9 mouse cellular contexts compared by ENCODE assay signal in genomic region chr13:98572011-98572570, GRCm38 (mm10).
A peak's percentile ranks its signal among the peaks of the same experiment; 100 is the strongest.
DNase-seq lines count a peak whose midpoint lies in the region; ATAC-seq and TF ChIP-seq lines count a peak whose summit lies in the region.
"Had no signal": no experiment of that assay in that cellular context is flagged by ENCODE, and none has a peak within 500 bp of the region (broad histone marks: within the 10 kb centered on the region; RNA-seq: fewer than 3 reads in every experiment).

No protein-coding gene starts in this region.

- no peak for ATAC-seq in heart, postnatal 0 days (ENCODE audit: insufficient read depth, low read depth)
- ATAC-seq in embryonic facial prominence, embryonic 14.5 days (ENCODE audit: low read depth): no peak
- ATAC-seq in hindbrain, postnatal 0 days: no peak
- peak; percentile 67; the same call in 1 of the 2 replicates for ATAC-seq in midbrain, embryonic 14.5 days (ENCODE audit: low FRiP score, low TSS enrichment)

- 14% methylated on average over 12 of the region's 14 CpGs for WGBS in heart, postnatal 0 days
- 13% methylated on average over 11 of the region's 14 CpGs for WGBS in embryonic facial prominence, embryonic 14.5 days
- 11% methylated on average over 10 of the region's 14 CpGs for WGBS in hindbrain, postnatal 0 days
- 1% methylated on average over 12 of the region's 14 CpGs for WGBS in midbrain, embryonic 14.5 days

- no peaks in the 10 kb centered on the region for H3K36me3 ChIP-seq in heart, postnatal 0 days (replicated peaks; ENCODE audit: control insufficient read depth, insufficient read depth, low read length)
- H3K36me3 ChIP-seq in embryonic facial prominence, embryonic 14.5 days (ENCODE audit: control insufficient read depth, insufficient read depth, low read length): no peaks in the 10 kb centered on the region
- H3K36me3 ChIP-seq in hindbrain, postnatal 0 days (ENCODE audit: insufficient read depth, low read length): no peaks in the 10 kb centered on the region
- H3K36me3 ChIP-seq in midbrain, embryonic 14.5 days (ENCODE audit: control insufficient read depth, insufficient read depth, low read length): no peaks in the 10 kb centered on the region

- H3K9me3 ChIP-seq in heart, postnatal 0 days (replicated peaks; ENCODE audit: control insufficient read depth, low read length): no peaks in the 10 kb centered on the region
- H3K9me3 ChIP-seq in embryonic facial prominence, embryonic 14.5 days (ENCODE audit: control insufficient read depth, low read length): no peaks in the 10 kb centered on the region
- H3K9me3 ChIP-seq in hindbrain, postnatal 0 days (ENCODE audit: low read length): no peaks in the 10 kb centered on the region
- H3K9me3 ChIP-seq in midbrain, embryonic 14.5 days (ENCODE audit: control insufficient read depth, low read length): no peaks in the 10 kb centered on the region

- H3K27ac ChIP-seq in heart, postnatal 0 days (ENCODE audit: low read depth): no peak overlapping the region
- H3K27ac ChIP-seq in embryonic facial prominence, embryonic 14.5 days (replicated peaks; ENCODE audit: low read depth, low read length): no peak overlapping the region
- H3K27ac ChIP-seq in hindbrain, postnatal 0 days: no peak overlapping the region
- no peak overlapping the region for H3K27ac ChIP-seq in midbrain, embryonic 14.5 days (replicated peaks; ENCODE audit: low read depth, low read length)

- H3K27me3 ChIP-seq in heart, postnatal 0 days (ENCODE audit: control insufficient read depth, insufficient read depth, low read length): peaks cover 62% of the 10 kb centered on the region
- peaks cover 32% of the 10 kb centered on the region for H3K27me3 ChIP-seq in embryonic facial prominence, embryonic 14.5 days (replicated peaks; ENCODE audit: control insufficient read depth, insufficient read depth, low read length)
- peaks cover 17% of the 10 kb centered on the region for H3K27me3 ChIP-seq in hindbrain, postnatal 0 days (ENCODE audit: insufficient read depth, low read length)
- H3K27me3 ChIP-seq in midbrain, embryonic 14.5 days (ENCODE audit: control insufficient read depth, insufficient read depth, low read length): peaks cover 72% of the 10 kb centered on the region

- H3K4me3 ChIP-seq in heart, postnatal 0 days (ENCODE audit: low read depth, low read length): peak overlapping the region; percentile 50
- peak overlapping the region; percentile 40 for H3K4me3 ChIP-seq in embryonic facial prominence, embryonic 14.5 days (ENCODE audit: low read depth, low read length)
- H3K4me3 ChIP-seq in hindbrain, postnatal 0 days (ENCODE audit: low read length): peak overlapping the region; percentile 39
- H3K4me3 ChIP-seq in midbrain, embryonic 14.5 days (replicated peaks; ENCODE audit: low read depth, low read length): peak overlapping the region; percentile 33; the same call in 1 of the 2 replicates

- TF ChIP-seq EP300 in heart, postnatal 0 days (IDR thresholded peaks at IDR 0.05; ENCODE audit: low read depth): no peak

- no peak overlapping the region for H3K9ac ChIP-seq in heart, postnatal 0 days (replicated peaks; ENCODE audit: low read depth, low read length)
- peak overlapping the region; percentile 59; the same call in 1 of the 2 replicates for H3K9ac ChIP-seq in embryonic facial prominence, embryonic 14.5 days (ENCODE audit: low read depth, low read length)
- H3K9ac ChIP-seq in hindbrain, postnatal 0 days (replicated peaks; ENCODE audit: low read length): no peak overlapping the region
- H3K9ac ChIP-seq in midbrain, embryonic 14.5 days (replicated peaks; ENCODE audit: low read length): no peak overlapping the region

- peak overlapping the region; percentile 71 for H3K4me2 ChIP-seq in heart, postnatal 0 days (ENCODE audit: low read depth, low read length)
- peak overlapping the region; percentile 75 for H3K4me2 ChIP-seq in embryonic facial prominence, embryonic 14.5 days (ENCODE audit: low read depth, low read length)
- H3K4me2 ChIP-seq in hindbrain, postnatal 0 days (ENCODE audit: low read depth, low read length): peak overlapping the region; percentile 75
- H3K4me2 ChIP-seq in midbrain, embryonic 14.5 days (ENCODE audit: low read length): peak overlapping the region; percentile 62

- no peak for TF ChIP-seq CTCF in heart, postnatal 0 days (IDR thresholded peaks at IDR 0.05; ENCODE audit: low read depth)
- TF ChIP-seq CTCF in hindbrain, postnatal 0 days (IDR thresholded peaks at IDR 0.05; ENCODE audit: low read depth): no peak

- 0 out of 2 replicates have a peak, but pooled peaks cover 3% of the 10 kb centered on the region for H3K4me1 ChIP-seq in heart, postnatal 0 days (ENCODE audit: control insufficient read depth, insufficient read depth)
- peaks cover 24% of the 10 kb centered on the region for H3K4me1 ChIP-seq in embryonic facial prominence, embryonic 14.5 days (ENCODE audit: control insufficient read depth, insufficient read depth, low read length)
- H3K4me1 ChIP-seq in hindbrain, postnatal 0 days (ENCODE audit: insufficient read depth, low read length): peaks cover 10% of the 10 kb centered on the region
- H3K4me1 ChIP-seq in midbrain, embryonic 14.5 days (ENCODE audit: control insufficient read depth, insufficient read depth, low read length): peaks cover 21% of the 10 kb centered on the region

- no peak for DNase-seq in heart, postnatal 0 days (ENCODE audit: low spot score)
- DNase-seq in heart, adult 8-10 months (ENCODE audit: low spot score): no peak
- no peak for DNase-seq in embryonic facial prominence, embryonic 14.5 days (ENCODE audit: low spot score)
- no peak for DNase-seq in hindbrain, postnatal 0 days (ENCODE audit: low spot score)
- no peak for DNase-seq in midbrain, embryonic 14.5 days
- no peak for DNase-seq in thymus, postnatal 36 days
- no peak for DNase-seq in right cerebral cortex, postnatal 10 days (ENCODE audit: low spot score in 2 of 2)
- no peak for DNase-seq in spleen, postnatal 36 days (ENCODE audit: low spot score in 2 of 2)
- DNase-seq: layer of hippocampus, adult 9-11 months had no signal
